Mouse (Mus musculus): ENCODE data around the gene Fbxo44. TPM values are rescaled to one million over a fixed set of nuclear protein-coding genes. Genes with fewer than 3 reads are reported as not detected.
"Not testable (repeated sequence)": the region's sequence is repeated elsewhere in the genome, so short reads cannot be mapped to it uniquely, and the experiment has no call there.

Gene Fbxo44
- polyA plus RNA-seq, 1 experiment from 2014 or later = 86.5 TPM

DNA sequence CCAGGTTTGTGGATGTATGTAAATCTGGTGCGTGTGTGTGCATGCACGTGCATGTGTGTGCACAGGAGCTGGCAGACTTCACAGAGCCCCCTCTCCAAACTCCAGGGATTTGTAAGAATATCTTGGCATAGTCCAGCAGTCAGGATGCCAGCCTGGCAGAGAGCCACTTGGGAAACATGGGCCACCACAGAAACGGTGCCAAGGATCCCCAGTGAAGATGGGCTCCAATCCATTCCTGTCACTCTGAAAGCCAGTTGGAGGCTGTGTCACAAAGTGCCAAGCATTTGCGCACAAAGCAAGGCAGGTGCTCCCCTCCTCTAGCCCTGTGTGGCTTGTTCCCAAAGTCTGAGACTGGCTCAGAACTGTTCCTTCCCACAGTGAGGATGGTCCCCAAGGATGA lies 38.9 kb downstream of the Fbxo44 start:
- peaks cover 47% of the 10 kb centered on the region for H3K4me1 ChIP-seq (replicated peaks)
- H3K36me3 ChIP-seq = peaks cover 12% of the 10 kb centered on the region; the same call in 1 of the 2 replicates
- WGBS = 84% methylated on average over 4 of the region's 4 CpGs
- H3K4me3 ChIP-seq = no peak overlapping the region
- H3K9me3 ChIP-seq = peaks cover 8% of the 10 kb centered on the region; the same call in 1 of the 2 replicates
- DNase-seq (ENCODE audit: low spot score) = no peak
- no peaks in the 10 kb centered on the region for H3K27me3 ChIP-seq (ENCODE audit: insufficient read depth, poor library complexity, severe bottlenecking)
- H3K27ac ChIP-seq = 0 out of 2 replicates have a peak overlapping the region, but pooled peaks have one; percentile 19

DNA sequence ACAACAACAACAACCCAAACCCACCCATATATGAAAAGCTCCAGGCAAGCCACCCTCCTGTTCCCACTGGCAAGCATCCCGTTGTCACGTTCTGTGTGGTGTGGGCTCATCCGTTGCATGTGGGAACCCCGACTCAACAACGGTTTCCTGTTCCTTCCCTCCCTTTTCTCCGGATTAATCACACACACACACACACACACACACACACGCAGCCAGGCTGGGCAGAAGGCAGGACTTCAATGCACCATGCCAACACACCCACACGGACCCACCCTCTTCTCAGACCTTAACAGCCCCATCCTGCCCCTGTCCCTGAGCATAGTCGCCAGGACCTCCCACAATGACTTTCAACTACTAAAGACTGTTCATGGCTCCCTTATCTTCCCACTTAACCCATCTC lies 39.7 kb downstream of the Fbxo44 start:
- Histone ChIP-seq H3K4me3 (no peak overlapping the region), H3K4me1 (replicated peaks) (peaks cover 47% of the 10 kb centered on the region), H3K27ac (no peak overlapping the region), H3K36me3 (peaks cover 12% of the 10 kb centered on the region; the same call in 1 of the 2 replicates), H3K9me3 (peaks cover 8% of the 10 kb centered on the region; the same call in 1 of the 2 replicates), H3K27me3 (ENCODE audit: insufficient read depth, poor library complexity, severe bottlenecking) (peaks cover 4% of the 10 kb centered on the region)
- 85% methylated on average over 9 of the region's 9 CpGs for WGBS
- DNase-seq (ENCODE audit: low spot score) = no peak

DNA sequence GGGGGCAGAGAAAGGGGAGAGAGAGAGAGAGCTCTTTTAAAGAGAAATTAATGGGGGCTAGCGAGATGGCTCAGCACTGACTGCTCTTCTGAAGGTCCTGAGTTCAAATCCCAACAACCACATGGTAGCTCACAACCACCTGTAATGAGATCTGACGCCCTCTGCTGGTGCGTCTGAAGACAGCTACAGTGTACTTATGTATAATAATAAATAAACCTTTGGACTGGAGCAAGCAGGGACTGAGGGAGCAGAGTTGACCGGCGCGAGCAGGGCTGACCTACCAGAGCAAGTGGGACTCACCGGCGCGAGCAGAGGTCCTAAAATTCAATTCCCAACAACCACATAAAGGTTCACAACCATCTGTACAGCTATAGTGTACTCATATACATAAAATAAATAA lies 40.7 kb downstream of the Fbxo44 start:
- H3K27ac ChIP-seq; H3K4me3 ChIP-seq; H3K9me3 ChIP-seq; H3K27me3 ChIP-seq (ENCODE audit: insufficient read depth, poor library complexity, severe bottlenecking); DNase-seq (ENCODE audit: low spot score): not testable (repeated sequence)
- peaks cover 51% of the 10 kb centered on the region for H3K4me1 ChIP-seq (replicated peaks)
- WGBS = 90% methylated on average over 9 of the region's 9 CpGs
- peaks cover 12% of the 10 kb centered on the region; the same call in 1 of the 2 replicates for H3K36me3 ChIP-seq

DNA sequence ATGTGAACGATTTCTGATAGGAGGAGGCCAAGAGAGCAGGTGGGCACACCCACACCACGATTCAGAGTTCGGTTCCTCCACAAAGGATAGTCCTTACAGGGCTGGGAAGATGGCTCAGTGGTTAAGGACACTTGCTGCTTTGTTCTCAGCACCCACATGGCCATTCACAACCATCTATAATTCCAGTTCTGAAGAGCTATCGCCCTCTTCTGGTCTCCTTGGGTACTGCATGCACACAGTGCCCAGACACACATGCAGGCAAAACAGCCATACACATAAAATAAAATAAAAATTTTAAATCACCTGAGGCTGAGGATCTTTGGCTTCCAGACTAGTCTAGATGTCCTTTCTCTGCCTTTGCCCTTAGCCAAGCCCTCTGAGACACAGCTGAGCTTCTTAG lies 42.9 kb downstream of the Fbxo44 start:
- peaks cover 25% of the 10 kb centered on the region for H3K36me3 ChIP-seq
- H3K27me3 ChIP-seq (ENCODE audit: insufficient read depth, poor library complexity, severe bottlenecking) = peaks cover 9% of the 10 kb centered on the region
- WGBS = 74% methylated on average over 4 of the region's 4 CpGs
- peaks cover 8% of the 10 kb centered on the region; the same call in 1 of the 2 replicates for H3K9me3 ChIP-seq
- no peak overlapping the region for H3K27ac ChIP-seq
- H3K4me3 ChIP-seq = no peak overlapping the region
- no peak for DNase-seq (ENCODE audit: low spot score)
- H3K4me1 ChIP-seq (replicated peaks) = peaks cover 36% of the 10 kb centered on the region

DNA sequence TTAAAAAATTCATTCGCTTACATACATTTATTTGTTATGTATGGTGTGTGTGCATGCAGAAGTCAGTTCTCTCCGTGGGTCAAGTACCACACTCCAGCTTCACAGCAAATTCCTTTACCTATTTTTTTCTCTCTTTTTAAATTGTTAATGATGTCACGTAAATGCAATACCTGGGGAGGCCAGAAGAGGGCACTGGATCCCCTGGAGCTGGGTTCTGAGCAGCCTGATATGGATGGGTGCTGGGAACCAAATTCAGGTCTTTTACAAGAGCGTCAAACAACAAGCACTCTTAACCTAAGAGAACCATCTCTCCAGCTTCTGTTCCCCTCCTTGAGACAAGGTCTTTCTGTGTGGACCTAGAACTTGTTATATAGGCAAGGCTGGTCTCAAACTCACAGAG lies 43.6 kb downstream of the Fbxo44 start:
- Histone ChIP-seq H3K27ac (no peak overlapping the region), H3K36me3 (peaks cover 30% of the 10 kb centered on the region), H3K9me3 (peaks cover 8% of the 10 kb centered on the region; the same call in 1 of the 2 replicates), H3K27me3 (ENCODE audit: insufficient read depth, poor library complexity, severe bottlenecking) (peaks cover 9% of the 10 kb centered on the region), H3K4me3 (no peak overlapping the region), H3K4me1 (replicated peaks) (peaks cover 28% of the 10 kb centered on the region)
- WGBS = 74% methylated on average over 4 of the region's 4 CpGs
- DNase-seq (ENCODE audit: low spot score) = peak; percentile 23

DNA sequence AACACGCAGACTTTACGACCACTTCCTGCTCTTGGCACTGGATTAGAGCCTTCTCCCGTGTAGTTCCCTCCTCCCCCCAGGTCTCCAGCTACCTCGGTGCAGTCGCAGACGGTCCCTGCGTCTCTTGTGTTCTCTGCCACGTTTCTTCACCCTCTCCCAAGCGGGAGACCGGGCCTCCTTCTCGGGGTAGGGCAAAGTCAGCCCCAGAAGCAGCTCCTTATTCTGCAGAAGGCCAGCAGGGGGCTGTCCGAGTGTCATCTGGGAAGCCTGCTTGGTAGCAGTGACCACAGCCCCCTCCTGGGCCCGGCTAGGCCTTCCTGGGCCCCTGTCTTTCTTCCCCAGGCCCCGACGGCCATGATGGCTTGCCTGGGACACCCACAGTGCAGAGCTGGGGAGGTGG lies 44.8 kb downstream of the Fbxo44 start:
- H3K9me3 ChIP-seq = peaks cover 8% of the 10 kb centered on the region; the same call in 1 of the 2 replicates
- peak overlapping the region; percentile 81 for H3K27ac ChIP-seq
- peaks cover 30% of the 10 kb centered on the region for H3K36me3 ChIP-seq
- peak; percentile 61 for DNase-seq (ENCODE audit: low spot score)
- WGBS = 4% methylated on average over 15 of the region's 15 CpGs
- H3K27me3 ChIP-seq (ENCODE audit: insufficient read depth, poor library complexity, severe bottlenecking) = peaks cover 9% of the 10 kb centered on the region
- H3K4me1 ChIP-seq (replicated peaks) = peaks cover 22% of the 10 kb centered on the region
- H3K4me3 ChIP-seq = peak overlapping the region; percentile 22

DNA sequence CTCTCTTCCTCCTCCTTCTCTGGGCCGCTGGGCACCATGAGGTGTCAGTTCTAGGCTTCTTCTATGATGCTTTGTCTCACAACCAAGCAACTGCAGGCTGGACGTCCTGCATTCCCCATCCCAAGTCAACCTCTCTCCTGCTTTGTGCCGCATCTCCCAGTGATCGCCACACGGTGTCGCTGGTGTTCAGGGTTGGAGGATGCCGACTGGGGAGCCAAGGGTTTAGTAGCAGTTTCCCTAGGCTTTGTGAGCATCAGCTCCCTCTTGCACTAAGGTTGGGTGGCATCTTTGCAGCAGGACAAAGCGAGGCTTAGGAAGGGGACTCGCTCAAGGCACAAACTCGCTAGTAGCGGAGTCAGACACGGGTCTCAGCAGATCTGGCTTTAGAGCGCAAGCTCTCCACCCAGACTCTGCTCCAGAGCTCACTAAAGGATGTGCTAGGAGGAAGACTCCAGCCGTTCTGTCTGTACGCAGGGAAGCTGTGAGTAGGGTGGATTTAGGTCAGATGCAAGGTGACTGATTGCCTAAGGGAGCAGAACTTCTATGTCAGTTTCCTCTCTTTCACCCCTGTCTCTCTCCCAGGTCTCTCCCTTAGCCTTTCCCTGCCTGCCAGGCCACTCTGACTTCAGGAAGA lies 45.4 kb downstream of the Fbxo44 start:
- WGBS = 4% methylated on average over 15 of the region's 15 CpGs
- Histone ChIP-seq H3K36me3 (peaks cover 35% of the 10 kb centered on the region), H3K27ac (peak overlapping the region; percentile 81), H3K4me1 (replicated peaks) (peaks cover 22% of the 10 kb centered on the region), H3K27me3 (ENCODE audit: insufficient read depth, poor library complexity, severe bottlenecking) (peaks cover 9% of the 10 kb centered on the region), H3K4me3 (peak overlapping the region; percentile 22), H3K9me3 (peaks cover 8% of the 10 kb centered on the region; the same call in 1 of the 2 replicates)
- peak; percentile 91 for DNase-seq (ENCODE audit: low spot score)

DNA sequence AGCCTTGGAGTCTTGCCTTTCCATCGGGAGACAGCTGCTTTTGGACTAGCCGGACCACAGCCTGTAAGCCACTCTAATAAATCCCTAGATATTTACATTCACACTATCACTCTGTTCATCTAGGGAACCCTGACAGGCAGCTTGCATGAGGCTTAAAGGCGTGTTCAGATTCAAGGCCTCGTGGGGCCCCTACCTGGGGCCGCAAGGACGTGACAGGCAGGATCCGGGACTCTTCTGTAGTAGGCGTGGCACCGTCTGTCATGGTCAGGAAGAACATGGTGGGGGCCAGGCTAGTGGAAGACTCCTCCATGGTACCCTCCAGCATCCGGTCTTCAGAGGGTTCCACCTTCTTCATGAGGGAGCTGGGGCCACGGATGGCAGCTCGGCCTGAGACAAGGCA lies 47.8 kb downstream of the Fbxo44 start:
- no peak overlapping the region for H3K27ac ChIP-seq
- no peak overlapping the region for H3K4me3 ChIP-seq
- 85% methylated on average over 12 of the region's 12 CpGs for WGBS
- peaks cover 8% of the 10 kb centered on the region; the same call in 1 of the 2 replicates for H3K9me3 ChIP-seq
- peaks cover 9% of the 10 kb centered on the region for H3K27me3 ChIP-seq (ENCODE audit: insufficient read depth, poor library complexity, severe bottlenecking)
- peaks cover 38% of the 10 kb centered on the region for H3K4me1 ChIP-seq (replicated peaks)
- peaks cover 50% of the 10 kb centered on the region for H3K36me3 ChIP-seq
- DNase-seq (ENCODE audit: low spot score) = no peak

DNA sequence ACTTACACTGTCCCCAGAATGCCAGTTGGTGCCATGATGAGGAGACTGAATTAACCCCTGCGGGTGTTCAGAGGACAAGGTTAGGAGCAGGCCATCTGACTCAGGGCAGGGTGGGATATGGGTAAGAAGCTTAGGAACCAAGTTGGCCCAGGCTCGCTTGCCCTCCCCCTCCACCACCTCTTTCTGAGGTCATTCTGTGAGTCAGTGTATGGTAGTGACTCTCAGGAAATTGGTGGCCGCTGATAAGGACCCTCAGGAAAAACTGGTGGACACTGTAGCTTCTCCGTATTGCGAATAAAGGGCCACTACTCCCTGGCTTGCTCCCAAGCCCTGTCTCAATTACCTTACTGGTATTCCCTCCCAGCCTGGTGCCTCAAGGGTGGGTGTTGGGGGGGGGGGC lies 51.1 kb downstream of the Fbxo44 start:
- Histone ChIP-seq H3K4me3 (no peak overlapping the region), H3K27me3 (ENCODE audit: insufficient read depth, poor library complexity, severe bottlenecking) (peaks cover 6% of the 10 kb centered on the region; the same call in 1 of the 2 replicates), H3K27ac (peak overlapping the region; percentile 75), H3K4me1 (replicated peaks) (peaks cover 29% of the 10 kb centered on the region), H3K9me3 (no peaks in the 10 kb centered on the region), H3K36me3 (peaks cover 50% of the 10 kb centered on the region)
- WGBS = 89% methylated on average over 5 of the region's 5 CpGs
- DNase-seq (ENCODE audit: low spot score) = no peak

DNA sequence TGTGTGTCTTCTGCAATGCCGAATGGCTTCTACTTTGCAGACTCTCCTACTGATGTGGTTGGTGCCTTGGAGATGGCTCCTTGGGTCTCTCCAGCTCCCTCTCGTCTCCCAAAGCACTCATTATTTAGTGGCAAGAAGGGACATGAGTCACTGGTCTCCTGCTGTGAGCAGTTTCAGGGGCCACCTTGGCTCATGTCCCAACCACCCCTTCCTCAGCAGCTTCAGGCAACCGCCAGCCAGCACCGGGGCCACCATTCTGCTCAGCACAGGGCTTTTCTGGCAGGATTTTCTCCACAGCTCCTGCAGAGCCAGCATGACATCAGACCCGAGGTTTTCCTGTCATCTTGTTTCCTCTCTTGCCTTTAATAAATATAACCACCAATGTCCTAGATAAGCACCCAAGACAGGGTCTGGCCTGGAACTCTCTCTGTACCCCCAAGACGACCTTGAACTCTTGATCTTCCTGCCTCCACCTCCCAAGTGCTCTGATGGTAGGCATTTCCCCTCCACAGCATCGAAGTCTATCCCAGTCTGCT lies 51.6 kb downstream of the Fbxo44 start:
- H3K4me3 ChIP-seq = no peak overlapping the region
- no peaks in the 10 kb centered on the region for H3K9me3 ChIP-seq
- DNase-seq (ENCODE audit: low spot score) = no peak
- H3K27me3 ChIP-seq (ENCODE audit: insufficient read depth, poor library complexity, severe bottlenecking) = peaks cover 6% of the 10 kb centered on the region; the same call in 1 of the 2 replicates
- WGBS = 70% methylated on average over 7 of the region's 7 CpGs
- H3K4me1 ChIP-seq (replicated peaks) = peaks cover 29% of the 10 kb centered on the region
- peak overlapping the region; percentile 75 for H3K27ac ChIP-seq
- H3K36me3 ChIP-seq = peaks cover 44% of the 10 kb centered on the region

DNA sequence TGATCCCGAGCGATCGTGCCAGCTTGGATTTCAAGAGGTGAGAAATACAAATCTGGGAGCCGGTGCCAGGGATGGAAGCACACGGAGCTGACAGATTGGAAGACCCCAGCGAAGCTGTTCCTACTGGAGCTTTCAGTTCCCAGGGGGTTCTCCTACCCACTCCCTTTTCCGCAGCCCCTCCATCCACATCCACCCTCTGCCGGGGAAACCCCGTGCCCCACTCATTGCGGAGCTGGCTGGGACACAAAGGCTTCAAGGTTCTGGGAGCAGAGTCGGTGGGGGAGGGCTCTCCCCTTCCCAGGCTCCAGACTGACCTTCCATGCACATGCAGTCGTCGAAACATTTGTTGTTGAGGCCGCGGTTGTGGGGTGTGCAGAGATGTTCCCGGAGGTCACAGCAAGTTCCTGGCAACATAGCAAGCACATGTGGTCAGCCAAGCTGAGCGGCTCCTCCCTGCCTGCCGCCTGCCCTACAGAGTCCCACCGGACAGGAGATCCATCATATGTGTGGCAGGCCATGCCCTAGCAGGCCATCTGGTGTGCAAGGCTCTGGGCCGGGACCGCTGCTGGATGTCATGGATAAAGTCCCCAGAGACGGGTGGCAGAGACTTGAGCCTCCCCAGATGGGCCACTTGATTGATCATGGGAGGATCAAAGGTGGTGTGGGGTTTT lies 52.5 kb downstream of the Fbxo44 start:
- peak; percentile 61 for DNase-seq (ENCODE audit: low spot score)
- Histone ChIP-seq H3K4me3 (0 out of 2 replicates have a peak overlapping the region, but pooled peaks have one; percentile 20), H3K36me3 (peaks cover 38% of the 10 kb centered on the region), H3K9me3 (no peaks in the 10 kb centered on the region), H3K27ac (peak overlapping the region; percentile 75), H3K27me3 (ENCODE audit: insufficient read depth, poor library complexity, severe bottlenecking) (peaks cover 9% of the 10 kb centered on the region; the same call in 1 of the 2 replicates), H3K4me1 (replicated peaks) (peaks cover 29% of the 10 kb centered on the region)
- 58% methylated on average over 22 of the region's 22 CpGs for WGBS

DNA sequence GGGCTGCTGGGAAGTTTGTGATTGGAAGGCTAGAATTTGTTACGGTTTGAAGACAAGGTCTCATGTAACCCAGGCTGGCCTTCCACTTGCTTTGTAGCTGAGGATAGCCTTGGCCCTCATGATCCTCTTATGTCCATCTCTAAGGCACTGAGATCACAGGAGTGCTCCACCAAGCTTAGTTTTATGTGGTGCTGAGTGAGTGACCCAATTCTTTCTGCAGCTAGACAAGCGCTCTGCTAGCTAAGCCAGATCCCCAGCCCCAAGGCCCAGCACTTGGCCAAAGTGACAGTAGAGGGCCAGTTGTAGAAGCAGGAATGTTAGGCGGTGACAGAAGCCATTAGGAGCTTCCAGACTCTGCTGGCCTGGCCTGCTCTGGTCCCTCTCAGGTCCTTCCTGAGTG lies 56.1 kb downstream of the Fbxo44 start:
- Histone ChIP-seq H3K4me3 (no peak overlapping the region), H3K9me3 (no peaks in the 10 kb centered on the region), H3K4me1 (replicated peaks) (peaks cover 40% of the 10 kb centered on the region), H3K27me3 (ENCODE audit: insufficient read depth, poor library complexity, severe bottlenecking) (peaks cover 31% of the 10 kb centered on the region), H3K27ac (no peak overlapping the region), H3K36me3 (peaks cover 26% of the 10 kb centered on the region)
- DNase-seq (ENCODE audit: low spot score) = no peak
- WGBS = 86% methylated on average over 3 of the region's 3 CpGs

All from hindbrain, embryonic 10.5 days (tissue).